ENCODE assay signal across 14 mouse cellular contexts in the genomic region with DNA sequence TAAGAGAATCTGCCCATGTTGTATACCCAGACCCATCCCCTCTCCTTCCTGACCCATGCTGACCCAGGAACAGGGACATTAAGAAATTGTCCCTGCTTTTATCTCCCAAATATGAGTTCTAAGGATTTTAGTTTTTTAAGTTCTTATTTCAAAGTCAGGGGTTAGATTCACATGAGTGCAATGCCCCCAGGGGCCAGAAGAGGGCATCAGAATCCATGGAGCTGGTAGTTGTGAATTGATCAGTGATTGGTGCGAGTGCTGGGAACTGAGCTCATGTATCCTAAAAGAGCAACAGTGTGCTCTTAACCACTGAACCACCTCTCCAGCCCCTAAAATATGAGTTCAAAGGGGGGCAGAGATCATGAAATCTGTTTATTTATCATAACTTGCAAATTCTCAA.
DNase-seq lines count a peak whose midpoint lies in the region; ATAC-seq lines count a peak whose summit lies in the region.
"Had no signal": no experiment of that assay in that cellular context is flagged by ENCODE, and none has a peak within 500 bp of the region (broad histone marks: within the 10 kb centered on the region; RNA-seq: fewer than 3 reads in every experiment).

No protein-coding gene starts in this region.

- no peaks in the 10 kb centered on the region for H3K4me1 ChIP-seq in midbrain, embryonic 11.5 days (ENCODE audit: control insufficient read depth, insufficient read depth, low read length)
- H3K4me1 ChIP-seq in midbrain, embryonic 14.5 days (ENCODE audit: control insufficient read depth, insufficient read depth, low read length) = no peaks in the 10 kb centered on the region
- H3K4me1 ChIP-seq: embryonic facial prominence, embryonic 12.5 days; forebrain, embryonic 10.5 days had no signal

- no peak overlapping the region for H3K9ac ChIP-seq in midbrain, embryonic 11.5 days (ENCODE audit: low read length)
- H3K9ac ChIP-seq in midbrain, embryonic 14.5 days (replicated peaks; ENCODE audit: low read length) = no peak overlapping the region
- H3K9ac ChIP-seq: embryonic facial prominence, embryonic 12.5 days had no signal

- no peaks in the 10 kb centered on the region for H3K9me3 ChIP-seq in midbrain, embryonic 11.5 days (ENCODE audit: control insufficient read depth, low read length)
- H3K9me3 ChIP-seq in midbrain, embryonic 14.5 days (ENCODE audit: control insufficient read depth, low read length) = 0 out of 2 replicates have a peak, but pooled peaks cover 8% of the 10 kb centered on the region

- H3K4me2 ChIP-seq in midbrain, embryonic 11.5 days = no peak overlapping the region
- no peak overlapping the region for H3K4me2 ChIP-seq in midbrain, embryonic 14.5 days (ENCODE audit: low read length)
- H3K4me2 ChIP-seq: embryonic facial prominence, embryonic 12.5 days; heart, embryonic 11.5 days had no signal

- no peaks in the 10 kb centered on the region for H3K36me3 ChIP-seq in midbrain, embryonic 11.5 days (ENCODE audit: control insufficient read depth, insufficient read depth, low read length)
- no peaks in the 10 kb centered on the region for H3K36me3 ChIP-seq in midbrain, embryonic 14.5 days (ENCODE audit: control insufficient read depth, insufficient read depth, low read length)
- H3K36me3 ChIP-seq: embryonic facial prominence, embryonic 12.5 days; forebrain, embryonic 10.5 days had no signal

- peak; percentile 53 for DNase-seq in cerebellum, adult 9-10 months
- DNase-seq in cerebellum, adult 11 months = no peak
- peak; percentile 7 for DNase-seq in kidney, adult 9 months
- no peak for DNase-seq in kidney, postnatal 14 days
- DNase-seq in midbrain, embryonic 11.5 days (ENCODE audit: low spot score, missing footprints) = peak; percentile 79
- no peak for DNase-seq in midbrain, embryonic 14.5 days
- no peak for DNase-seq in left cerebral cortex, adult 9 months (ENCODE audit: low spot score in 2 of 2)
- DNase-seq: adrenal gland, adult 2 months; thymus, postnatal 36 days had no signal

- H3K4me3 ChIP-seq in midbrain, embryonic 11.5 days (ENCODE audit: low read depth, low read length) = no peak overlapping the region
- no peak overlapping the region for H3K4me3 ChIP-seq in midbrain, embryonic 14.5 days (replicated peaks; ENCODE audit: low read depth, low read length)
- H3K4me3 ChIP-seq: embryonic facial prominence, embryonic 12.5 days; forebrain, embryonic 10.5 days had no signal

- 63% methylated on average over 1 of the region's 1 CpGs for WGBS in midbrain, embryonic 11.5 days
- 81% methylated on average over 1 of the region's 1 CpGs for WGBS in midbrain, embryonic 14.5 days

- H3K27ac ChIP-seq in midbrain, embryonic 11.5 days (ENCODE audit: low read depth, low read length) = no peak overlapping the region
- no peak overlapping the region for H3K27ac ChIP-seq in midbrain, embryonic 14.5 days (replicated peaks; ENCODE audit: low read depth, low read length)
- H3K27ac ChIP-seq: embryonic facial prominence, embryonic 12.5 days; forebrain, embryonic 10.5 days; macrophage had no signal

- no peak for ATAC-seq in midbrain, embryonic 11.5 days (ENCODE audit: low FRiP score)
- no peak for ATAC-seq in midbrain, embryonic 14.5 days (ENCODE audit: low FRiP score, low TSS enrichment)
- ATAC-seq in megakaryocyte-erythroid progenitor cell, adult 5-6 weeks (replicated peaks; ENCODE audit: low FRiP score, low TSS enrichment, poor library complexity, severe bottlenecking) = 0 out of 2 replicates have a peak, but pooled peaks have one; percentile 61

- H3K27me3 ChIP-seq in midbrain, embryonic 11.5 days (ENCODE audit: control insufficient read depth, insufficient read depth, low read length) = no peaks in the 10 kb centered on the region
- H3K27me3 ChIP-seq in midbrain, embryonic 14.5 days (ENCODE audit: control insufficient read depth, insufficient read depth, low read length) = no peaks in the 10 kb centered on the region
- H3K27me3 ChIP-seq: embryonic facial prominence, embryonic 12.5 days had no signal

Comparison
In these comparisons a context has a peak if more than half of its experiments do, and no peak if none do; other contexts are left out.
1. DNase-seq: peak in cerebellum, adult 9-10 months (single experiment), kidney, adult 9 months (single experiment) and midbrain, embryonic 11.5 days (single experiment); none in cerebellum, adult 11 months (single experiment), kidney, postnatal 14 days (single experiment), midbrain, embryonic 14.5 days (single experiment) and left cerebral cortex, adult 9 months (0 of 2).